In the genomic region with DNA sequence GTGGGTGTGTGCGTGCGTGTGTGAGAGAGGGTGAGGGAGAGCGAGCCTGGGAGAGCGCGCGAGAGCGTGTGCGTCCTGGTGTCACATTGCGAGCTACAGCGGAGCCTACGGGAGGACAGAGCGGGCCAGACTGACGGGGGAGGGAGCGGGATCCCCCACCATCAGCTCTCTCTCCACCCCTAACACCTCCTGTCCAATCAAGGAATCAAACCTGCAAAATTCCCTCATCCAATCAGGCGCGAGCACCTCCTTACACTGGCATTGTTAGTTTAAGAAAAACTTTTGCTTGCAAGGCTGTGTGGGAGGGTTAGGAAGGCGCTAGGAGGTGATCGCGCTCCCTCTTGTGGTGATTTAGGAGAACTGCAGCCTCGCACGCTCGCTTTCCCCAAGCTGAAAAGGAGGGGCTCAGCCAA, we compare ENCODE assay signal across 7 mouse cellular contexts. TPM values are rescaled to one million over a fixed set of nuclear protein-coding genes. Genes with fewer than 3 reads are reported as not detected.
DNase-seq lines count a peak whose midpoint lies in the region; ATAC-seq and TF ChIP-seq lines count a peak whose summit lies in the region.

Gene Ephb1, minus strand, starts transcription at position 133 of the 413 bp plus-strand sequence.

- H3K27me3 ChIP-seq in embryonic facial prominence, embryonic 14.5 days (replicated peaks; ENCODE audit: control insufficient read depth, insufficient read depth, low read length), result peaks cover 67% of the 10 kb centered on the region
- H3K27me3 ChIP-seq in heart, adult 2 months (ENCODE audit: control insufficient read depth, insufficient read depth, low read length), result peaks cover 3% of the 10 kb centered on the region; the same call in 1 of the 2 replicates
- peaks cover 88% of the 10 kb centered on the region for H3K27me3 ChIP-seq in limb, embryonic 12.5 days
- H3K27me3 ChIP-seq in midbrain, embryonic 15.5 days (replicated peaks), result peaks cover 10% of the 10 kb centered on the region; the same call in 1 of the 2 replicates

- H3K4me3 ChIP-seq in bone marrow, adult 2 months (replicated peaks; ENCODE audit: control insufficient read depth, low read depth, low read length), result no peak within 1 kb of the TSS
- H3K4me3 ChIP-seq in embryonic facial prominence, embryonic 14.5 days (ENCODE audit: low read depth, low read length), result peak within 1 kb of the TSS; percentile 71
- peak within 1 kb of the TSS; percentile 63 for H3K4me3 ChIP-seq in heart, adult 2 months
- H3K4me3 ChIP-seq in limb, embryonic 12.5 days (replicated peaks), result peak within 1 kb of the TSS; percentile 60
- peak within 1 kb of the TSS; percentile 94 for H3K4me3 ChIP-seq in midbrain, embryonic 15.5 days

- H3K79me2 ChIP-seq in heart, adult 2 months (replicated peaks; ENCODE audit: control insufficient read depth, insufficient read depth, low read length), result no peaks in the 10 kb centered on the region

- no peaks in the 10 kb centered on the region for H3K4me1 ChIP-seq in bone marrow, adult 2 months (ENCODE audit: control insufficient read depth, insufficient read depth, low read length)
- 0 out of 2 replicates have a peak, but pooled peaks cover 4% of the 10 kb centered on the region for H3K4me1 ChIP-seq in embryonic facial prominence, embryonic 14.5 days (ENCODE audit: control insufficient read depth, insufficient read depth, low read length)
- H3K4me1 ChIP-seq in heart, adult 2 months (ENCODE audit: control insufficient read depth, insufficient read depth, low read length), result no peaks in the 10 kb centered on the region
- peaks cover 25% of the 10 kb centered on the region for H3K4me1 ChIP-seq in limb, embryonic 12.5 days (replicated peaks)
- H3K4me1 ChIP-seq in midbrain, embryonic 15.5 days, result peaks cover 23% of the 10 kb centered on the region

- ATAC-seq in embryonic facial prominence, embryonic 14.5 days (ENCODE audit: low read depth), result peak; percentile 95
- ATAC-seq in limb, embryonic 12.5 days (ENCODE audit: insufficient number of reproducible peaks, insufficient read depth, low FRiP score, low TSS enrichment, low read depth), result peak; percentile 97
- ATAC-seq in midbrain, embryonic 15.5 days (replicated peaks), result peak; percentile 97

- WGBS in bone marrow, adult 2 months, result 5% methylated on average over 22 of the region's 22 CpGs
- under 1% methylated on average over 17 of the region's 22 CpGs for WGBS in embryonic facial prominence, embryonic 14.5 days
- WGBS in heart, adult 2 months, result 1% methylated on average over 22 of the region's 22 CpGs
- 1% methylated on average over 22 of the region's 22 CpGs for WGBS in limb, embryonic 12.5 days
- under 1% methylated on average over 22 of the region's 22 CpGs for WGBS in midbrain, embryonic 15.5 days

- TF ChIP-seq EP300 in heart, adult 2 months (IDR thresholded peaks at IDR 0.05; ENCODE audit: insufficient read depth, low read depth, low read length), result peak; percentile 77; the same call in 1 of the 2 replicates

- H3K9me3 ChIP-seq in embryonic facial prominence, embryonic 14.5 days (ENCODE audit: control insufficient read depth, low read length), result no peaks in the 10 kb centered on the region
- no peaks in the 10 kb centered on the region for H3K9me3 ChIP-seq in limb, embryonic 12.5 days
- H3K9me3 ChIP-seq in midbrain, embryonic 15.5 days, result no peaks in the 10 kb centered on the region

- H3K27ac ChIP-seq in bone marrow, adult 2 months (ENCODE audit: control insufficient read depth, insufficient read depth, low read depth, low read length, poor library complexity), result no peak within 1 kb of the TSS
- H3K27ac ChIP-seq in embryonic facial prominence, embryonic 14.5 days (replicated peaks; ENCODE audit: low read depth, low read length), result no peak within 1 kb of the TSS
- peak within 1 kb of the TSS; percentile 56 for H3K27ac ChIP-seq in heart, adult 2 months
- no peak within 1 kb of the TSS for H3K27ac ChIP-seq in limb, embryonic 12.5 days
- peak within 1 kb of the TSS; percentile 92 for H3K27ac ChIP-seq in midbrain, embryonic 15.5 days

- peak within 1 kb of the TSS; percentile 70 for H3K9ac ChIP-seq in embryonic facial prominence, embryonic 14.5 days (ENCODE audit: low read depth, low read length)
- H3K9ac ChIP-seq in heart, adult 2 months (ENCODE audit: low read depth, low read length), result peak within 1 kb of the TSS; percentile 72
- peak within 1 kb of the TSS; percentile 73 for H3K9ac ChIP-seq in limb, embryonic 12.5 days (replicated peaks)
- H3K9ac ChIP-seq in midbrain, embryonic 15.5 days, result peak within 1 kb of the TSS; percentile 97

- H3K4me2 ChIP-seq in embryonic facial prominence, embryonic 14.5 days (ENCODE audit: low read depth, low read length), result peak within 1 kb of the TSS; percentile 100
- H3K4me2 ChIP-seq in limb, embryonic 12.5 days, result peak within 1 kb of the TSS; percentile 100
- peak within 1 kb of the TSS; percentile 90 for H3K4me2 ChIP-seq in midbrain, embryonic 15.5 days

- TF ChIP-seq CTCF in bone marrow, adult 2 months (IDR thresholded peaks at IDR 0.05; ENCODE audit: control insufficient read depth, insufficient read depth, low read length), result peak; percentile 84
- no peak; the same call in 1 of the 2 replicates for TF ChIP-seq CTCF in heart, adult 2 months (IDR thresholded peaks at IDR 0.05)

- no peak for TF ChIP-seq POLR2A in bone marrow, adult 2 months (IDR thresholded peaks at IDR 0.05; ENCODE audit: borderline replicate concordance, control insufficient read depth, low read depth, low read length)
- peak; percentile 84 for TF ChIP-seq POLR2A in heart, adult 2 months (IDR thresholded peaks at IDR 0.05; ENCODE audit: insufficient read depth, low read depth, low read length)

- intact Hi-C loops in heart, adult 2 months (cut with DNase I), result loop anchor here (2.0 to 10.0 kb wide), 5 partner anchors 48 to 664 kb away; no protein-coding TSS in a partner anchor

- peak; percentile 97 for DNase-seq in embryonic facial prominence, embryonic 14.5 days (ENCODE audit: low spot score)
- peak; percentile 82 to 86 for DNase-seq in heart, adult 2 months
- peak; percentile 74 to 82 for DNase-seq in kidney, adult 8-10 months
- DNase-seq in spleen, postnatal 4 days (ENCODE audit: low spot score in 2 of 2), result peak; percentile 34 to 74

- H3K36me3 ChIP-seq in embryonic facial prominence, embryonic 14.5 days (ENCODE audit: control insufficient read depth, insufficient read depth, low read length), result no peaks in the 10 kb centered on the region
- H3K36me3 ChIP-seq in heart, adult 2 months (ENCODE audit: control insufficient read depth, insufficient read depth, low read length), result no peaks in the 10 kb centered on the region
- no peaks in the 10 kb centered on the region for H3K36me3 ChIP-seq in limb, embryonic 12.5 days
- no peaks in the 10 kb centered on the region for H3K36me3 ChIP-seq in midbrain, embryonic 15.5 days (replicated peaks)

RNA-seq across cellular contexts. Expression of gene Ephb1, which starts in this region (rescaled TPM):
- 0.75 and 1.3 TPM in 2 replicates for polyA plus RNA-seq in bone marrow, adult 2 months (2011; ENCODE audit: insufficient read depth, insufficient read length, low replicate concordance, missing spikeins)
- 3.9 and 4.4 TPM in 2 replicates for polyA plus RNA-seq in embryonic facial prominence, embryonic 14.5 days (2014; fragmentation: Nextera tagmentation; extraction: Ambion mirVana)
- 10 to 100 TPM; 21.2 to 23.3 TPM for total RNA-seq in heart, adult 2 months (2021)
- polyA plus RNA-seq in heart, adult 2 months (2012; rRNA removed), result 2.8 and 3.1 TPM in 2 replicates
- polyA plus RNA-seq in limb, embryonic 12.5 days (2016; fragmentation: Nextera tagmentation; extraction: Ambion mirVana), result 2.3 and 3.1 TPM in 2 replicates
- polyA plus RNA-seq in midbrain, embryonic 15.5 days (2015; fragmentation: Nextera tagmentation; extraction: Ambion mirVana), result 90.2 and 92.9 TPM in 2 replicates

Comparison
In these comparisons a context has a peak if more than half of its experiments do, and no peak if none do; other contexts are left out.
1. RNA of gene Ephb1 (polyA plus RNA-seq): 90.2 to 92.9 TPM in midbrain, embryonic 15.5 days; 3.9 to 4.4 TPM in embryonic facial prominence, embryonic 14.5 days, 2.8 to 3.1 TPM in heart, adult 2 months, 2.3 to 3.1 TPM in limb, embryonic 12.5 days and 0.75 to 1.3 TPM in bone marrow, adult 2 months; every median in the first group is over 10 times any median in the second.
2. H3K27ac ChIP-seq: peak in heart, adult 2 months (single experiment) and midbrain, embryonic 15.5 days (single experiment); none in bone marrow, adult 2 months (single experiment), embryonic facial prominence, embryonic 14.5 days (single experiment) and limb, embryonic 12.5 days (single experiment).
3. Peak in every context shown above with its lines, with median percentiles within 50 percentile points of each other: ATAC-seq, DNase-seq, H3K4me2 ChIP-seq and H3K9ac ChIP-seq.